Mouse (Mus musculus): ENCODE data around the gene Osbpl9. TPM values are rescaled to one million over a fixed set of nuclear protein-coding genes. Genes with fewer than 3 reads are reported as not detected.
A peak's percentile ranks its signal among the peaks of the same experiment; 100 is the strongest.

Gene Osbpl9
- polyA plus RNA-seq, 1 experiment from 2014 or later: 54.7 TPM

GRCm38 (mm10) chr4:109094269-109094668 lies 107.8 kb downstream of the Osbpl9 start:
- DNase-seq (ENCODE audit: low spot score) (no peak), ATAC-seq (ENCODE audit: low read depth) (no peak)
- no peak overlapping the region for H3K4me2 ChIP-seq (ENCODE audit: low read depth, low read length)
- no peak overlapping the region for H3K4me3 ChIP-seq (ENCODE audit: low read depth, low read length)
- H3K36me3 ChIP-seq (ENCODE audit: control insufficient read depth, insufficient read depth, low read length): 0 out of 2 replicates have a peak, but pooled peaks cover 5% of the 10 kb centered on the region
- no peak overlapping the region for H3K9ac ChIP-seq (ENCODE audit: low read depth, low read length)
- WGBS: 62% methylated on average over 2 of the region's 2 CpGs
- H3K27me3 ChIP-seq (replicated peaks; ENCODE audit: control insufficient read depth, insufficient read depth, low read length): no peaks in the 10 kb centered on the region
- no peaks in the 10 kb centered on the region for H3K9me3 ChIP-seq (ENCODE audit: control insufficient read depth, low read length)
- H3K27ac ChIP-seq (replicated peaks; ENCODE audit: low read depth, low read length): no peak overlapping the region
- no peaks in the 10 kb centered on the region for H3K4me1 ChIP-seq (ENCODE audit: control insufficient read depth, insufficient read depth, low read length)

- ATAC-seq (ENCODE audit: low read depth): no peak
- Histone ChIP-seq H3K27ac (replicated peaks; ENCODE audit: low read depth, low read length) (no peak overlapping the region), H3K36me3 (ENCODE audit: control insufficient read depth, insufficient read depth, low read length) (0 out of 2 replicates have a peak, but pooled peaks cover 3% of the 10 kb centered on the region), H3K4me1 (ENCODE audit: control insufficient read depth, insufficient read depth, low read length) (no peaks in the 10 kb centered on the region), H3K4me2 (ENCODE audit: low read depth, low read length) (no peak overlapping the region), H3K9me3 (ENCODE audit: control insufficient read depth, low read length) (no peaks in the 10 kb centered on the region), H3K9ac (ENCODE audit: low read depth, low read length) (no peak overlapping the region), H3K27me3 (replicated peaks; ENCODE audit: control insufficient read depth, insufficient read depth, low read length) (no peaks in the 10 kb centered on the region), H3K4me3 (ENCODE audit: low read depth, low read length) (no peak overlapping the region)
- no peak for DNase-seq (ENCODE audit: low spot score)
- 92% methylated on average over 5 of the region's 5 CpGs for WGBS
Observed at GRCm38 (mm10) chr4:109092344-109092743, 109.7 kb downstream of the Osbpl9 start.

- Histone ChIP-seq H3K4me1 (ENCODE audit: control insufficient read depth, insufficient read depth, low read length) (no peaks in the 10 kb centered on the region), H3K27ac (replicated peaks; ENCODE audit: low read depth, low read length) (no peak overlapping the region), H3K4me2 (ENCODE audit: low read depth, low read length) (no peak overlapping the region), H3K36me3 (ENCODE audit: control insufficient read depth, insufficient read depth, low read length) (peaks cover 9% of the 10 kb centered on the region), H3K9me3 (ENCODE audit: control insufficient read depth, low read length) (no peaks in the 10 kb centered on the region), H3K9ac (ENCODE audit: low read depth, low read length) (no peak overlapping the region), H3K27me3 (replicated peaks; ENCODE audit: control insufficient read depth, insufficient read depth, low read length) (no peaks in the 10 kb centered on the region), H3K4me3 (ENCODE audit: low read depth, low read length) (no peak overlapping the region)
- ATAC-seq (ENCODE audit: low read depth) (no peak), DNase-seq (ENCODE audit: low spot score) (no peak)
- WGBS: 79% methylated on average over 8 of the region's 8 CpGs
Observed at GRCm38 (mm10) chr4:109091241-109091777, 110.8 kb downstream of the Osbpl9 start.

GRCm38 (mm10) chr4:109089999-109090398 lies 112.1 kb downstream of the Osbpl9 start:
- ATAC-seq (ENCODE audit: low read depth) (no peak), DNase-seq (ENCODE audit: low spot score) (no peak)
- Histone ChIP-seq H3K4me2 (ENCODE audit: low read depth, low read length) (no peak overlapping the region), H3K27ac (replicated peaks; ENCODE audit: low read depth, low read length) (no peak overlapping the region), H3K4me1 (ENCODE audit: control insufficient read depth, insufficient read depth, low read length) (no peaks in the 10 kb centered on the region), H3K9me3 (ENCODE audit: control insufficient read depth, low read length) (no peaks in the 10 kb centered on the region), H3K4me3 (ENCODE audit: low read depth, low read length) (no peak overlapping the region), H3K9ac (ENCODE audit: low read depth, low read length) (no peak overlapping the region), H3K36me3 (ENCODE audit: control insufficient read depth, insufficient read depth, low read length) (peaks cover 16% of the 10 kb centered on the region), H3K27me3 (replicated peaks; ENCODE audit: control insufficient read depth, insufficient read depth, low read length) (no peaks in the 10 kb centered on the region)
- 61% methylated on average over 6 of the region's 6 CpGs for WGBS

GRCm38 (mm10) chr4:109089171-109089570 lies 112.9 kb downstream of the Osbpl9 start:
- Histone ChIP-seq H3K36me3 (ENCODE audit: control insufficient read depth, insufficient read depth, low read length) (peaks cover 19% of the 10 kb centered on the region), H3K4me2 (ENCODE audit: low read depth, low read length) (no peak overlapping the region), H3K4me3 (ENCODE audit: low read depth, low read length) (no peak overlapping the region), H3K27ac (replicated peaks; ENCODE audit: low read depth, low read length) (no peak overlapping the region), H3K27me3 (replicated peaks; ENCODE audit: control insufficient read depth, insufficient read depth, low read length) (no peaks in the 10 kb centered on the region), H3K9me3 (ENCODE audit: control insufficient read depth, low read length) (no peaks in the 10 kb centered on the region), H3K4me1 (ENCODE audit: control insufficient read depth, insufficient read depth, low read length) (no peaks in the 10 kb centered on the region), H3K9ac (ENCODE audit: low read depth, low read length) (no peak overlapping the region)
- WGBS: 83% methylated on average over 5 of the region's 5 CpGs
- ATAC-seq (ENCODE audit: low read depth) (no peak), DNase-seq (ENCODE audit: low spot score) (no peak)

GRCm38 (mm10) chr4:109080118-109080517 lies 122.0 kb downstream of the Osbpl9 start:
- no peaks in the 10 kb centered on the region for H3K27me3 ChIP-seq (replicated peaks; ENCODE audit: control insufficient read depth, insufficient read depth, low read length)
- H3K9ac ChIP-seq (ENCODE audit: low read depth, low read length): no peak overlapping the region
- H3K36me3 ChIP-seq (ENCODE audit: control insufficient read depth, insufficient read depth, low read length): peaks cover 52% of the 10 kb centered on the region
- no peak for DNase-seq (ENCODE audit: low spot score)
- WGBS: 65% methylated on average over 5 of the region's 5 CpGs
- H3K9me3 ChIP-seq (ENCODE audit: control insufficient read depth, low read length): no peaks in the 10 kb centered on the region
- H3K4me3 ChIP-seq (ENCODE audit: low read depth, low read length): no peak overlapping the region
- H3K4me1 ChIP-seq (ENCODE audit: control insufficient read depth, insufficient read depth, low read length): no peaks in the 10 kb centered on the region
- no peak for ATAC-seq (ENCODE audit: low read depth)
- H3K27ac ChIP-seq (replicated peaks; ENCODE audit: low read depth, low read length): no peak overlapping the region
- H3K4me2 ChIP-seq (ENCODE audit: low read depth, low read length): no peak overlapping the region

- ATAC-seq (ENCODE audit: low read depth) (no peak), DNase-seq (ENCODE audit: low spot score) (no peak)
- Histone ChIP-seq H3K9me3 (ENCODE audit: control insufficient read depth, low read length) (no peaks in the 10 kb centered on the region), H3K4me3 (ENCODE audit: low read depth, low read length) (no peak overlapping the region), H3K36me3 (ENCODE audit: control insufficient read depth, insufficient read depth, low read length) (peaks cover 52% of the 10 kb centered on the region), H3K9ac (ENCODE audit: low read depth, low read length) (no peak overlapping the region), H3K4me1 (ENCODE audit: control insufficient read depth, insufficient read depth, low read length) (no peaks in the 10 kb centered on the region), H3K27ac (replicated peaks; ENCODE audit: low read depth, low read length) (no peak overlapping the region), H3K4me2 (ENCODE audit: low read depth, low read length) (no peak overlapping the region), H3K27me3 (replicated peaks; ENCODE audit: control insufficient read depth, insufficient read depth, low read length) (no peaks in the 10 kb centered on the region)
- WGBS: 66% methylated on average over 3 of the region's 3 CpGs
Observed at GRCm38 (mm10) chr4:109079676-109080075, 122.4 kb downstream of the Osbpl9 start.

- Histone ChIP-seq H3K27me3 (replicated peaks; ENCODE audit: control insufficient read depth, insufficient read depth, low read length) (no peaks in the 10 kb centered on the region), H3K9ac (ENCODE audit: low read depth, low read length) (no peak overlapping the region), H3K36me3 (ENCODE audit: control insufficient read depth, insufficient read depth, low read length) (peaks cover 50% of the 10 kb centered on the region), H3K4me1 (ENCODE audit: control insufficient read depth, insufficient read depth, low read length) (no peaks in the 10 kb centered on the region), H3K4me2 (ENCODE audit: low read depth, low read length) (no peak overlapping the region), H3K9me3 (ENCODE audit: control insufficient read depth, low read length) (no peaks in the 10 kb centered on the region), H3K27ac (replicated peaks; ENCODE audit: low read depth, low read length) (no peak overlapping the region), H3K4me3 (ENCODE audit: low read depth, low read length) (no peak overlapping the region)
- ATAC-seq (ENCODE audit: low read depth) (peak; percentile 76; the same call in 1 of the 2 replicates), DNase-seq (ENCODE audit: low spot score) (peak; percentile 73)
- WGBS: 88% methylated on average over 7 of the region's 7 CpGs
Observed at GRCm38 (mm10) chr4:109078941-109079340, 123.1 kb downstream of the Osbpl9 start.

GRCm38 (mm10) chr4:109073296-109073695 lies 128.8 kb downstream of the Osbpl9 start:
- ATAC-seq (ENCODE audit: low read depth): no peak
- peaks cover 48% of the 10 kb centered on the region for H3K36me3 ChIP-seq (ENCODE audit: control insufficient read depth, insufficient read depth, low read length)

More at GRCm38 (mm10) chr4:109073296-109073695, 128.8 kb downstream of the Osbpl9 start:
- no peak overlapping the region for H3K27ac ChIP-seq (replicated peaks; ENCODE audit: low read depth, low read length)
- no peak overlapping the region for H3K9ac ChIP-seq (ENCODE audit: low read depth, low read length)
- no peaks in the 10 kb centered on the region for H3K9me3 ChIP-seq (ENCODE audit: control insufficient read depth, low read length)
- WGBS: 70% methylated on average over 3 of the region's 3 CpGs
- H3K27me3 ChIP-seq (replicated peaks; ENCODE audit: control insufficient read depth, insufficient read depth, low read length): no peaks in the 10 kb centered on the region
- H3K4me1 ChIP-seq (ENCODE audit: control insufficient read depth, insufficient read depth, low read length): no peaks in the 10 kb centered on the region
- H3K4me3 ChIP-seq (ENCODE audit: low read depth, low read length): no peak overlapping the region
- no peak for DNase-seq (ENCODE audit: low spot score)
- H3K4me2 ChIP-seq (ENCODE audit: low read depth, low read length): no peak overlapping the region

Data from embryonic facial prominence, embryonic 14.5 days (tissue).